Mouse (Mus musculus) hindbrain, embryonic 12.5 days (tissue): ENCODE data around the gene Adam12. TPM values are rescaled to one million over a fixed set of nuclear protein-coding genes. Genes with fewer than 3 reads are reported as not detected.

Experiments used
- ATAC-seq: fragments of 200-750 bp; cut with Nextera tagmentation; 2 replicates; pipeline ENCODE4 v1.8.0; 2017; ENCODE audit warnings: moderate TSS enrichment; ENCODE audit not compliant: low FRiP score
- H3K27ac ChIP-seq: fragments of 300-500 bp; sonication (generic); 2 replicates; pipeline ENCODE4 v1.5.1; 2016; ENCODE audit warnings: mild to moderate bottlenecking
- H3K27me3 ChIP-seq: fragments of 300-500 bp; sonication (generic); 2 replicates; pipeline ENCODE4 v1.6.1; 2016; ENCODE audit warnings: mild to moderate bottlenecking
- H3K36me3 ChIP-seq: fragments of 300-500 bp; sonication (generic); 2 replicates; pipeline ENCODE4 v1.6.1; 2016; ENCODE audit warnings: mild to moderate bottlenecking
- H3K4me1 ChIP-seq: fragments of 300-500 bp; sonication (generic); 2 replicates; pipeline ENCODE4 v1.6.1; 2016
- H3K4me2 ChIP-seq: fragments of 300-500 bp; sonication (generic); replicated peaks from 2 replicates; pipeline ENCODE4 v1.6.1; 2016; ENCODE audit warnings: mild to moderate bottlenecking
- H3K4me3 ChIP-seq: fragments of 300-500 bp; sonication (generic); 2 replicates; pipeline ENCODE4 v1.5.1; 2016; ENCODE audit warnings: mild to moderate bottlenecking
- H3K9ac ChIP-seq: fragments of 300-500 bp; sonication (generic); 2 replicates; pipeline ENCODE4 v1.6.1; 2016; ENCODE audit warnings: mild to moderate bottlenecking, moderate library complexity
- H3K9me3 ChIP-seq: fragments of 300-500 bp; sonication (generic); replicated peaks from 2 replicates; pipeline ENCODE4 v1.6.1; 2016; ENCODE audit warnings: mild to moderate bottlenecking
- WGBS: fragments of 180-500 bp; shearing (Covaris S2); methylation state at CpG from one replicate; pipeline ENCODE4 v1.1.7; 2016; 5-methylcytosine and 5-hydroxymethylcytosine counted together
- polyA plus RNA-seq: library from polyadenylated mRNA; unstranded; fragments of >200 nt; fragmentation: Nextera tagmentation; extraction: Ambion mirVana; gene quantifications from 2 replicates; pipeline ENCODE4 v1.2.1, GENCODE M21; 2016

The Adam12 gene
- polyA plus RNA-seq, 1 experiment from 2014 or later, result 3.5 TPM

DNA sequence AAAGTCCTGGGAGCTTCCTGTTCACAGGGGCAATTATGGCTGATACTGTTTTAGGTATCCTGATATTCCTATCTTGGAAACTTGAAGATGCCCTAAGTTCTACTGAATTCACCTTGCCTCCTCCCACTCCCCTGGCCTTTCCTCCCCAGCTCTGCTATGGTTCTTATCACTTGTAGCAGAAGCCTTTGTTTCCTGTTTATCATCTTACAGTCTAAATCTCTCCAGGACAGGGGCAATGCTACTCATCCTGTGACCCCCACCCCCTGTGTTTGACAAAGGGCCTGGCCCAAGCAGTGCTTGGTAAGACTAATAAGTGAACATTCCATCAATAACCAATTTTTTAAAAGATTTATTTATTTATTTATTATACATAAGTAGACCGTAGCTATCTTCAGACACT lies 8.6 kb upstream of the Adam12 start:
- Histone ChIP-seq H3K9me3 (no peaks in the 10 kb centered on the region), H3K4me3 (no peak overlapping the region), H3K9ac (no peak overlapping the region), H3K27me3 (no peaks in the 10 kb centered on the region), H3K27ac (no peak overlapping the region), H3K4me2 (no peak overlapping the region), H3K36me3 (no peaks in the 10 kb centered on the region), H3K4me1 (no peaks in the 10 kb centered on the region)
- ATAC-seq, result no peak
- 91% methylated on average over 1 of the region's 1 CpGs for WGBS

DNA sequence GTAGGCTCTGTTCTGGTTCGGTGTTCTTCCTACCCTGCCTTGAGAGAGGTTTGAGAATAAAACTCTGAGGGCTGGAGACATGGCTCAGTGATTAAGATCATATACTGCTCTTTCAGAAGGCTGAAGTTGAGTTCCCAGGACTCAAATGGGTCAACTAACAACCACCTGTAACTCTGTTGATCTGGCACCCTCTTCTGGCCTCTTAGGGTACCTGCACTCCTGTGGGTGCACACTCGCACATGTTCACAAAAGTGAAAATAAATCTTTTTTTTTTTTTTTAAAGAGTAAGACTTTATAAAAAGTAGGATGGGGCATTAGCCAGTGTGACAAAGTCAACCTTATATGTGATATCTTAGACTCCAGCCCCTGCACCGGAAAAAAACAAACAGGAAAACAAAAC lies 6.9 kb upstream of the Adam12 start:
- 98% methylated on average over 3 of the region's 3 CpGs for WGBS
- Histone ChIP-seq H3K9ac (no peak overlapping the region), H3K36me3 (no peaks in the 10 kb centered on the region), H3K4me2 (no peak overlapping the region), H3K4me1 (no peaks in the 10 kb centered on the region), H3K27ac (no peak overlapping the region), H3K9me3 (no peaks in the 10 kb centered on the region), H3K4me3 (no peak overlapping the region), H3K27me3 (no peaks in the 10 kb centered on the region)
- no peak for ATAC-seq

DNA sequence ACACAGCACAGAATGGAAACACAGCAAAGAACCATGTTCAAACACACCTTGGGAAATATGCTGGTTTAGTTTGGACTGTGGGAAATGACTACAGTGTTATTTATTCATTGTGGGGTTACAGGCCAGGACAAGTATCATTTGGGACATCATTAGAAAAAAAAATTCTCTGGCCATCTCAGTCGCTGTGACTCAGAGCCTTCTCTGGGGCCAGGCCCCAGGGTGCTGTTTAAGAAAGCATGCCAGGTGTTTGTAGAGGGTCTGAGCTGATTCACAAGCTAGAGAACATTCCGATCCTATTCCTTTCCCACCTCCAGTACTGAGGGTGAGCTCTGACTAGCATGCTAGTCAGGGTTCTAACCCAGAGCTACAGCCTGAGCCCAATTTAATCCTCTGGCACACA lies 5.4 kb upstream of the Adam12 start:
- ATAC-seq, result no peak
- Histone ChIP-seq H3K4me3 (no peak overlapping the region), H3K4me2 (no peak overlapping the region), H3K9ac (no peak overlapping the region), H3K9me3 (no peaks in the 10 kb centered on the region), H3K27ac (no peak overlapping the region), H3K4me1 (no peaks in the 10 kb centered on the region), H3K27me3 (no peaks in the 10 kb centered on the region), H3K36me3 (no peaks in the 10 kb centered on the region)
- WGBS, result 68% methylated on average over 2 of the region's 2 CpGs

- no peaks in the 10 kb centered on the region for H3K36me3 ChIP-seq
- ATAC-seq, result no peak
- no peaks in the 10 kb centered on the region for H3K27me3 ChIP-seq
- H3K4me3 ChIP-seq, result no peak overlapping the region
- H3K4me2 ChIP-seq, result no peak overlapping the region
- no peak overlapping the region for H3K9ac ChIP-seq
- no peak overlapping the region for H3K27ac ChIP-seq
- no peaks in the 10 kb centered on the region for H3K4me1 ChIP-seq
- no peaks in the 10 kb centered on the region for H3K9me3 ChIP-seq
These were observed 4.8 kb upstream of the Adam12 start for GRCm38 (mm10) chr7:134236727-134237126.

DNA sequence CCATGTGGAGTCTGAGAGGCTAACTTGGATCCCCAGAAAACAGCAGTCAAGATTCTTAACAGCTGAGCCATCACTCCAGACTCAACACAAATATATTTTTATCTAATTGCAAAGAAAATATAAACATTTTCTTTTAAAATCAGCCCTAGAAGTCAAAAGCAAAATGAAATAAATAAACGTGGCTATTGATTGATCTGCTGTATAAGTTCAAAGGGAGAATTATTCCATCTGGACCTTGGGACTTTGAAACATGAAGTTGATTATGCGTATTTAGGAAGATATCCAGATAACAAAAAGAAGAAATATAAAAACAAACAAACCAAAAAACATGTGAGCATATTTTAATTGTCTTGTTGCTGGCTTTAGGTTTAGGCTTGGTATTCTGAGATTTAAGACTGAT lies 3.6 kb upstream of the Adam12 start:
- no peaks in the 10 kb centered on the region for H3K36me3 ChIP-seq
- 84% methylated on average over 2 of the region's 2 CpGs for WGBS

DNA sequence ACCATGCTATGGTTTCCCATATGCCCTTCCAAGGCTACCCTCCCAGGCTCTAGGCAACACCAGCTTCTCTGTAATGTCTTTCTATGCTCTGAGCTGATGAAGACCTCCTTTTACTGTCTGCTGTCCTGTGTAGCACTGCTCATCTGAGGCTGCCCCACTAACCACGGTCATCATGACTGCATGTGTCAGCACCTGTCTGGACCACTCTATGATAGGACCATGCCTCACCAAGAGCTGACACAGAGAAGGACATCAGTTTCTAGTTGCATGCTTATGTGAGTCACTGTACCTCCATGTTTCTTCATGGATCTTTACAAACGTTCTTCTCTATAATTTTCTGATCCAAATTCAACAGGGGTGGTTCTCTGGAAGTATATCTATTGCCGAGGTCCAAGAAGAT lies 1.2 kb downstream of the Adam12 start:
- no peak for ATAC-seq

More for the DNA sequence above, 3.6 kb upstream of the Adam12 start:
- no peak overlapping the region for H3K27ac ChIP-seq
- no peak overlapping the region for H3K4me3 ChIP-seq
- H3K9me3 ChIP-seq, result no peaks in the 10 kb centered on the region
- no peak overlapping the region for H3K4me2 ChIP-seq
- no peak overlapping the region for H3K9ac ChIP-seq
- H3K27me3 ChIP-seq, result no peaks in the 10 kb centered on the region
- no peak for ATAC-seq
- no peaks in the 10 kb centered on the region for H3K4me1 ChIP-seq

DNA sequence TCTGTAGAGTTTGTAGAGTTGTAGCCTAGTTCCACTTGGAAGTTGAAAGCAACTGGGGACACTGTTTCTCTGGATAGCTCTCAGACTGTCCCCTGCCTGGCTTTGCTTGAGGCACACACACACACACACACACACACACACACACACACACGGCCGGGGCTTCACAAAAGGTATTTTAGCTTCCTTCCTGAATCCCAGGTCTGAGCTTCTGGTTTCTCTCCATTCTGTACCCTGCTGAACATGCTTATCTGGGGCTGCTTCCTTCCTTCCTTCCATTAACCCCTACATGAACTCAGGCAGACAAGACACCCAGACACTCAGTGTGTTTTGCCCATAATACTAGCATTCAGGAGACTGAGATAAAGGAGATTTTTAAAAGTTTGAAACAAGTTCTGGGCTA lies 2.0 kb downstream of the Adam12 start:
- Histone ChIP-seq H3K36me3 (no peaks in the 10 kb centered on the region), H3K4me1 (peaks cover 17% of the 10 kb centered on the region), H3K4me2 (no peak overlapping the region), H3K9ac (no peak overlapping the region), H3K4me3 (no peak overlapping the region), H3K9me3 (no peaks in the 10 kb centered on the region), H3K27ac (no peak overlapping the region), H3K27me3 (peaks cover 12% of the 10 kb centered on the region)
- ATAC-seq, result no peak
- 100% methylated on average over 2 of the region's 2 CpGs for WGBS

More for the DNA sequence above, 1.2 kb downstream of the Adam12 start:
- 81% methylated on average over 3 of the region's 3 CpGs for WGBS
- Histone ChIP-seq H3K4me3 (no peak overlapping the region), H3K27ac (no peak overlapping the region), H3K9me3 (no peaks in the 10 kb centered on the region), H3K4me1 (peaks cover 12% of the 10 kb centered on the region), H3K27me3 (peaks cover 8% of the 10 kb centered on the region), H3K4me2 (no peak overlapping the region), H3K36me3 (no peaks in the 10 kb centered on the region), H3K9ac (no peak overlapping the region)

GRCm38 (mm10) chr7:134227773-134228455 lies 4.0 kb downstream of the Adam12 start:
- no peak overlapping the region for H3K4me3 ChIP-seq
- ATAC-seq, result no peak
- H3K36me3 ChIP-seq, result no peaks in the 10 kb centered on the region
- H3K9me3 ChIP-seq, result no peaks in the 10 kb centered on the region
- H3K4me1 ChIP-seq, result peaks cover 22% of the 10 kb centered on the region
- WGBS, result 23% methylated on average over 13 of the region's 13 CpGs
- no peak overlapping the region for H3K4me2 ChIP-seq
- no peak overlapping the region for H3K9ac ChIP-seq
- H3K27me3 ChIP-seq, result peaks cover 15% of the 10 kb centered on the region
- no peak overlapping the region for H3K27ac ChIP-seq

DNA sequence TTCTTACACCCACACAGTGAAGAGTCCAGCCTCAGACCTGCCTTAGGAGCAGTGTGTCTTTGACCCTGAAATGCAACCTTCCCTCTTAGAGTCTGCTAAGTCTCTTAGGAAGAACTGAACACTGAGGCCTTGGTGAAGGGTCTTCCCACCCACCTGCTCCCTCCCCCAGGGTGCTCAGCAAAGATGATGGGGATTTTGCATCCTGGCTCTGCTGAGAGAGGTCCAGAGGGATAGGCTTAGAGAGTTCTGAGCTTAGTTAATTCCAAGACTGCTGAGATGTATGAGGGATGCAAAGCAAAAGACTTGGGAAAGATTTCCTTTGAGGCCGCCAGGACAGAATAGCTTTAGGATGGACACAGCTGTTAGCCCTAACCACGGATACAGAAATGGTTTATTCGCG lies 4.8 kb downstream of the Adam12 start:
- Histone ChIP-seq H3K9me3 (no peaks in the 10 kb centered on the region), H3K4me2 (no peak overlapping the region), H3K4me1 (peaks cover 22% of the 10 kb centered on the region), H3K27ac (no peak overlapping the region), H3K9ac (no peak overlapping the region), H3K27me3 (peaks cover 15% of the 10 kb centered on the region), H3K36me3 (no peaks in the 10 kb centered on the region), H3K4me3 (no peak overlapping the region)
- ATAC-seq, result no peak
- 75% methylated on average over 4 of the region's 4 CpGs for whole genome bisulfite sequencing

DNA sequence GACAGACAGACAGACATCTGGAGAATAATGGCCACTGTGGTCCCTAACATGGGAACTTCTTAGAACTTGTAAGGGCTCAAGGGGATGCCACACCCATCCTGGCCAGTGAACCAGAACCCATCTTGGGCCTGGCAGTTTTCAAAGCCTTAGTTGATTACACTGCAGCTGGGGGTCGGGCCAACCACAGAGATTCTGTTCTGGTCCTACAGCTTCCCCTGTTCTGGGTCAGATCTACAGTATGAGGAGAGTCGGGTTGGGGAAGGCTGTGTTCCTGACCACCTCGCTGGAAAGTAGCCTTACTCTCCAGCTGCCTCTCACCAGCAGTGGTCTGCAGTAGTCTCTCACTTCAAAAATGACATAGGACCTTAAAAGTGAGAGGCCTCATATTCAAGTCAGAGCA lies 5.7 kb downstream of the Adam12 start:
- Histone ChIP-seq H3K4me3 (no peak overlapping the region), H3K9me3 (no peaks in the 10 kb centered on the region), H3K9ac (no peak overlapping the region), H3K27me3 (peaks cover 15% of the 10 kb centered on the region), H3K27ac (no peak overlapping the region), H3K4me1 (peaks cover 22% of the 10 kb centered on the region), H3K36me3 (no peaks in the 10 kb centered on the region), H3K4me2 (no peak overlapping the region)
- ATAC-seq, result no peak
- 73% methylated on average over 3 of the region's 3 CpGs for WGBS

DNA sequence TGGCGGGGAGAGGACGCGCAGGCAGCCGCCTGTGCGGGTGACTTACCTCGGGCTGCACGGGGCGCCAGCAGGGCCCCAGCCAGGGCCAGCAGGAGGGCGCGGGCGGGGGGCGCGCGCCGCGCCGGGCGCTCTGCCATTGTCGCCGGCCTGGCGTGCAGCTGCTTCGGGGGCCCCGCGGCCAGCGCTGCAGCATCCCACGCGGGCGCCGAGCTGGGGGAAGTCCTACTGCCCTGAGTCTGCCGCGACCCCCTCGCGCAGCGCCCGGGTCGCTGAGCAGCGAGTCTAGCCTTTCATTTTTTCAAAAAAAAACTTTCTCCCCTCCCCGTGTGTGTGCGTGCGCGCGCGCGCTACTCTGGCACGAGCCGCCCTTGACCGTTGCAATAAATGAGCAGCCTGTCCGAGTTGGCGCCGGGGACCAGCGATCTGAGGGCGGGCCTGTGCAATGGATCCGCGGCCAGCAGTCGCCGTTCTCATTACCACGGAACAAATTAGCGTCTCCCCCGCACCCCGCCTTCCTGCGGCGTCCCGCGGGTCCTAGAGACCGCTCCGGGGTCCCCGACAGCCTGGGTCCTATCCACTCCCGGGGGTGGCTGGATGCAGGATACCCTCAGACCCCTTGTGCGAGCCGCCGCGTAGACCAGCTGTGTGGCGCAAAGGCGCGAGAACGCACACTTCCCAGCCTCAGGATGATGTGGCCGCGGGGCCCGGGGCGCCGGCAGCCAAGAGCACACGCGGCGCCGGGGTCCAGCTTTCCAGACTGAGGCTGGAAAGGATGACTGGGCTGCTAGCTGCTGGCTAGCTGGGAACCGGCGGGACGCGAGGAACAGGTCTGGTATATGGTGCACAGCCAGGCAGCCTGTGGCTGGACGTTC lies 7.0 kb downstream of the Adam12 start:
- no peaks in the 10 kb centered on the region for H3K36me3 ChIP-seq
- peak overlapping the region; percentile 65 for H3K4me3 ChIP-seq
- peaks cover 22% of the 10 kb centered on the region for H3K4me1 ChIP-seq
- ATAC-seq, result peak; percentile 71
- H3K9ac ChIP-seq, result peak overlapping the region; percentile 70
- H3K9me3 ChIP-seq, result no peaks in the 10 kb centered on the region
- H3K4me2 ChIP-seq, result peak overlapping the region; percentile 99
- peak overlapping the region; percentile 48 for H3K27ac ChIP-seq
- peaks cover 15% of the 10 kb centered on the region for H3K27me3 ChIP-seq
- WGBS, result under 1% methylated on average over 87 of the region's 90 CpGs

GRCm38 (mm10) chr7:134224421-134224740 lies 7.6 kb downstream of the Adam12 start:
- Histone ChIP-seq H3K27me3 (peaks cover 15% of the 10 kb centered on the region), H3K4me1 (peaks cover 22% of the 10 kb centered on the region), H3K9me3 (no peaks in the 10 kb centered on the region), H3K27ac (no peak overlapping the region), H3K4me2 (peak overlapping the region; percentile 99), H3K4me3 (peak overlapping the region; percentile 65), H3K9ac (peak overlapping the region; percentile 70), H3K36me3 (no peaks in the 10 kb centered on the region)
- peak; percentile 17 for ATAC-seq
- under 1% methylated on average over 14 of the region's 14 CpGs for WGBS
